Mouse (Mus musculus) urinary bladder, postnatal 14 days (tissue): ENCODE measurements around the gene Lrrc4.
A peak's percentile ranks its signal among the peaks of the same experiment; 100 is the strongest.

Experiments used
- DNase-seq: peaks from one replicate; pipeline ENCODE4 v3.0.0; 2021; ENCODE audit warnings: low spot score

Gene Lrrc4

GRCm38 (mm10) chr6:28831011-28831853 lies at the start of gene Lrrc4:
Lrrc4 (minus strand) TSS chr6:28831747.
- DNase-seq: no peak

DNA sequence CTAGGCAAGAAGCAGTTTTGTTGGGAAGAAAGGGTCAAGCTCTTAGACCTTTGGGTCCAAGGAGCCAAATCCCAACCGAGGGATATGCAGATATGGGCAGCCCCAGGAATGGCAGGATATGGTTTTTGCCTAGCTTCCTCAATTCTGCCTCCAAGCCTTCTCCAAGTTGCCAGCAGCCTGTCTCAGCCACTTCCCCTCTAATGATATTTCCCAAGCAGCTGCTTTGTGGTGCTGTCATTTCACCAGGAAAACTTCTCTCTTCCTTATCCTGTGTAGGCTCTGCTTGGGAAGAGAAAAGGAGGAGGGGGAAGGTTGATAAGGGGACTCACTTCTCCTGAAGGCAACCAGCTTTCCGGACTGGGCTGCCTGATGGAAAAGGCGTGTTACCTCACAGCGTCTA lies 49.4 kb upstream of the Lrrc4 start:
- no peak for DNase-seq

DNA sequence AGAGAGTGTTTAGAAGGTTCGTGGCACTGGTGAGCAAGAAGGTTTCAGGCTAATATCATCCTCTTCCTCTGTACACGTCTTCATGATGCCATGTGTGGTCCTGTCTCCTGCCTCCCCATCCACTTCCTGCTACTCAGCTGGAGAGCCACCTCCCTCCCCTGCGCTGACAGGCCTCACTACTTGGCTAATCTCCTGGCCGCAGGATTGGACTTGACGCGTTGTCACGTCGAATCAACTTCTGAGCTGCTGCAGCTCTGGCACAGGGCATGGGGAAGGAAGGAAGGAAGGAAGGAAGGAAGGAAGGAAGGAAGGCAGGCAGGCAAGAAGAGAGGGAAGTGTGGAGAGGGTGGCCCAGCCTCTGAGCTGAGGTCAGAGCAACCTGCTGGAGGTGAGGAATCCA lies 47.8 kb upstream of the Lrrc4 start:
- no peak for DNase-seq

- no peak for DNase-seq
Measured at GRCm38 (mm10) chr6:28877945-28878666, 46.6 kb upstream of the Lrrc4 start.

DNA sequence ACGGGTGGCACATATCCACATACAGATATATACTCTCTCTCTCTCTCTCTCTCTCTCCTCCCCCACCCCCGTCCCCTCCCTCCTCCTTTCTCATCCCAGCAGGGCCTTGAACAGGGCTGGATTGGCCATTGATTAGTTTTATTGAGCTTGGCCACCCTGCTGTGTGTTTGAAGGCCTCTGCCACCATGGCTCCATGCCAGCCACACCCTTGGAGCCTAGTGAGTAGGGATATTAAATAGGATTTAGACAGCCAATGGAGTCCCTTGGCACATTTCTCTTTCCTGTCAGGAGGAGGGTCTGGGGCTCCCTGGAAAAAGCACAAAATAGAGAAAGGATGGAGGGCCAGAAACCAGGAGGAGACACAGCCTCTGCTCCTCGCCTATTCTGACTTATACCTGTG lies 44.9 kb upstream of the Lrrc4 start:
- no peak for DNase-seq

- DNase-seq: no peak
Measured at GRCm38 (mm10) chr6:28875333-28875732, 43.8 kb upstream of the Lrrc4 start.

GRCm38 (mm10) chr6:28874759-28875158 lies 43.2 kb upstream of the Lrrc4 start:
- DNase-seq: no peak

GRCm38 (mm10) chr6:28874053-28874452 lies 42.5 kb upstream of the Lrrc4 start:
- no peak for DNase-seq

- DNase-seq: no peak
Measured at GRCm38 (mm10) chr6:28872421-28872795, 40.9 kb upstream of the Lrrc4 start.

- DNase-seq: no peak
Measured at GRCm38 (mm10) chr6:28871725-28872420, 40.3 kb upstream of the Lrrc4 start.

GRCm38 (mm10) chr6:28867516-28868251 lies 36.1 kb upstream of the Lrrc4 start:
- DNase-seq: peak; percentile 28

DNA sequence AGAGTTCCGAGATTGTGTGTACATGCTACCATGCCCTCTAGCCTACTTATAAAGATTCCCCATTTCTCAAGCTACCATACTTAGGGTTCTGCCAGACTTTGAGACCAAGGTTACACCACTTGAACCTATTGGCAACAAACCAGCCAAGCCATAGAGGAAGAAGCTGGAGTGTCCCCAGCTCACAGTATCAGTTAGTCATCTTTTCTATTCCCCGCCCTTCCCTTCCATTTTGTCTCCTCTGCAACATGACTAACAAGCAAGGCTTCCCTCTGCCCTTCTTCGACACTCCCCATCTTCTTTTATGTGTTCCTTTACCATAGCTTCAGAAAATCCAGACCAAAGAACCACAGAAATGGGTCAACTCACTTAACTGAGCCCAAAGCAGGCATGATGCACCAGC lies 34.7 kb upstream of the Lrrc4 start:
- DNase-seq: no peak

DNA sequence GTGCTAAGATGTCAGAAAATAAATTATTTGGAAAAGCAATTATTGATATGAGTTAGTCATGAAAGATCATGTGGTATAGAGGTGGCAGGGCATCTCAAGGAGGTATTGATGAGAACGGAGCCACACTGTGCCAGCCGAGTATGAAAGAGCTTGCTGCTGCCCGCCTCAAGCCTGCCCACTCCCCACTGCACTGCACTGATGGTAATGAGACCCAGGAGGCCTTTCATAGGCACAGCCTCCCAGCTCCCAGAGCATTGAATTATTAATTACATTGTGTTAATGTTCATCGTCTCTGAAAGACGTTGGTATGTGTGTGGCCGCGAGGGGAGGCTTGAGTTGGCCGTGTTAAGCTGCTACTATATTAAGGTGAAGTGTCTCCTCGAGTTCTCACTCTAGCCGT lies 33.6 kb upstream of the Lrrc4 start:
- DNase-seq: no peak

DNA sequence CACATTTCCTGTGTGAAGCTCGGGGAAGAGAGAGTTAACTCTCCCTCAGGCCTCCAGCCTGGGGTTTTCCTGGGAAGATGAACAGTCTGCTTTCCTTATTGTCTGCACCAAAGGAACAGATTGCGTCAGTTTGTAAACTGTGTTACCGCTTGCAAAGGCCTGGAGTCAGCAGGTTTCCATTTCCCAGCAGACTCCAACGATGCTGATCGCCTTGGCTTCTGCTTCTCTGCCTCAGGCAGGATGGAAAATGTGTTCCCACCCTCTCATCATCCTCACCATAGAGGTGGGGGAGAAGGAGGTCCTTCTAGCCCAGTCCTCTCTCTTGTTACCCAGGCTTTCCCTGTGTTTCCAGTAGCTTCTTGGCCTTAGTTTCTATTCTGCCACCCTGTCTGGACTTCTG lies 33.1 kb upstream of the Lrrc4 start:
- peak; percentile 15 for DNase-seq

DNA sequence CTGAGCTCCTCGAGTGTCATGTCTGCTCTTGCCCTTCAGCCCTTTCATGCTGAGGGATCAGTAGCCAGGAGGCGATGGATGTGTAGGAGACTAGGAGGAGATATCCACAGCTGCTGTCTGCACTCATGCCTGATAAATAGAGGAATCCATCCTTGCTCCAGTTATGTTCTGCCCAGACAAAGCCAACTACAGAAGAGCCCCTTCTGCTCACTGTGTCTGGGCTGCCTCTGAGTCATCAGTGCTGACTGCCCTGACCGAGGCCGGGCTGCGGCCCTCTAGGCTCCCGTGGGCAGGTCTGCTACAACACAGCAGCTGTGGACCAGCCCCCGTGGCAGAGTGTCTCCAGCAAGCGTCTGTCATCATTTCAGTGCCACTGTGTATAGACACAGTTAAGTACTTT lies 30.8 kb upstream of the Lrrc4 start:
- DNase-seq: no peak

GRCm38 (mm10) chr6:28860922-28861321 lies 29.4 kb upstream of the Lrrc4 start:
- no peak for DNase-seq

DNA sequence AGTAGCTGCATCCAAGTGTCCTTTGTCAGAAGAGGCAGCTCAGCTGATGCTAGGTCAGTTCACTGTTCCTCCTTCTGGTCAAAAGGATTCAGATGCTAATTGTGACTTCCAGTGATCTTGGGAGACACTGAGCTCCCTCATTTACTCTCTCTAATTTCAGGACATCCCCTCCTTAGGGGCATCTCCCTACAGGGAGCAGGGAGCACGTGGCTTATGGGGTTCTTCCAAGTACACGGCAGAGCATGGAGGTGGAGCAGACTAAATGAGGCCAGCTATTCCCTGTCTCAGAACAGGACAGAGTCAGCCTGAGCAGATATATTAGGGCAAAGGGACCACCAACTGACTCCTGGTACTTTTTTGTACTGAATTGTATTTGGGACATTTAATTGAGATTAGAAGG lies 28.9 kb upstream of the Lrrc4 start:
- DNase-seq: no peak

DNA sequence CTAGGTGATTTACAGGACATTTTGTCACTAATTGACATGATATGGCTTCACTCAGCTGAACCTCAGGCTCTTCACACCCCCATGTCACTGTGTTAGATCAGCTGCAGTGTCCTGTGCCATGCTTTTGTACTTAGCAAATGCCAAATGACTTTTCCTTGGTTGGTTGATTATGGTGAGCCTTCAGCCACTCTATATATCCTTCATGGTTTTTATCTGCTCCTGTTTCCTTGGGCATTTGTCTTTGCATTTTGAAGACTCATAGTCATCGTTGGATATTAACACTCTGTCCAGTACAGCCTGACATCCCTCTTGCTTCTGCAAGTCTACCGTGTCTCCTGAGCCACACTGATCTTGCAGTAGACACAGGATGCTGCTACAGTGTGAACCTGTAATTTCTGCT lies 27.5 kb upstream of the Lrrc4 start:
- DNase-seq: no peak

GRCm38 (mm10) chr6:28857198-28858180 lies 25.9 kb upstream of the Lrrc4 start:
- DNase-seq: no peak

DNA sequence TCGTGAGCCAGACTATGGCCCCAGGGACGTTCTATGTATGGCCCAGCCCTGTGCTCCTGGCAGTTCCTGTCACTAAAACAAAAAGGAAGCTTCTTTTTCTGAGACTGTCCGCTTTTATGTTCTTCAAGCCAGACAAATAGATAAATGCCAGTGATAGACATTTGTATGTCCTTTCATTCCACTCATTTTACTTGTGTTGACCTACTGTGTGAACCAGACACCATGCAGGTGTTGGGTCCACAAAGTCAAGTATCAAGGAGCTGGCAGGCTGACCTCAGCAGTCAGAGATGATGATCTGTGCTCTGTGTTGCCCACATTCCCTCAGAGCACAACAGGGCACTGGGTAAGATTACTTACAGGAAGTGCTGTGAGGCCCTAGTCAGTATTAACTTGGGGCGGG lies 25.2 kb upstream of the Lrrc4 start:
- no peak for DNase-seq

GRCm38 (mm10) chr6:28855442-28855841 lies 23.9 kb upstream of the Lrrc4 start:
- no peak for DNase-seq
